Mouse (Mus musculus) lung, postnatal 36 days (tissue): ENCODE measurements around the gene Olfr1298.

Source experiments
- DNase-seq: peaks from one replicate; pipeline ENCODE4 v3.0.0; 2022; ENCODE audit warnings: mixed read lengths

The Olfr1298 gene

DNA sequence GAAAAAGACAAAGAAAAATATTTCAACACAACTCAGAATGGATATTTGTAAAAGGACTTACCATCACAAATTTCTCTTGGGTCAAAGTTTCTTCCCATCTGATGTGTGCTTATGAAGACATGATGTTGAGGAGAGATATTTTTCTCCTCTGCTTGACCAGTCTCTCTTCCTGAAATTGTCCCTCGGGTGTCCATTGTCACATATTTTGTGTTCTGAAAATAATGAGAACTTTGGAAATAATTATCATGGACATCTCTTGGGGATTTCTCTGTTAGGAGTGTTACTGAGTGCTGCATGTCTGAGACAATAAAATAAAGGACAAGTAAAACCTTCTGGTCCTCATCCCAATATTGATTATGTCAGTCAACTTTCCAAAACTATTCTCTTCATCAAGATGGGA, at the start of gene Olfr1298:
Olfr1298 (minus strand) TSS at position 101 of the 400 bp plus-strand sequence.
- DNase-seq = no peak

DNA sequence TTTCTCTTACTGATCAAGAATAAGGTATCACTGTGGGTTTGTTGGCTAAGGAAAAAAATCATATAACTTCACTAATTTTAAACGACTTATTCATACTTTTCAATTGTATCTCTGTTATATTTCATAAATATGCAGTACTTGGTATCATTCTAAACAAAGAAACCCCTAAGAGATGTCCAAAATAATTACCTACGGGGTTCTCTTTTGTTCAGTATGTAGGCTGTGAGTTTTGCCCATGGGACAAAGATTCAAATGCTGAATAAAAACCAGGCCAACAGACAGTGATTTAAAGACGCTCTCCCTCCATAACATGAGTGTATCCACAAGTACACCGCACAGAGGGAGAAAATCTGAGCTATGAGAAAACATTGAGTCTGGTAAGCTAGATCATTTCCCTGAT, 12.1 kb upstream of the Olfr1298 start, which contains the start of gene Olfr1299:
Olfr1299 (plus strand) TSS at position 301 of the 400 bp plus-strand sequence.
- DNase-seq = no peak

DNA sequence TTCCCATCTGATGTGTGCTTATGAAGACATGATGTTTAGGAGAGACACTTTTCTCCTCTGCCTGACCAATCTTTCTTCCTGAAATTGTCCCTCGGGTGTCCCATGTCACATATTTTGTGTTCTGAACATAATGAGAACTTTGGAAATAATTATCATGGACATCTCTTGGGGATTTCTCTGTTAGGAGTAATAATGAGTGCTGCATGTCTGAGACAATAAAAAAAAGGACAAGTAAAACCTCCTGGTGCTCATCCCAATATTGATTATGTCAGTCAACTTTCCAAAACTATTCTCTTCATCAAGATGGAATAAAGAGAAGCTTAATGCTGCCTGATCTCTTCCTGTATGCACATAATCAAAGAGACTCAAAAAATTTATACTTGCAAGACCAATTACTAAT, 22.6 kb downstream of the Olfr1298 start, which contains the start of gene Olfr1297:
Olfr1297 (minus strand) TSS at position 101 of the 400 bp plus-strand sequence.
- DNase-seq = no peak
